Mouse (Mus musculus) G1E (cell line): ENCODE measurements around the gene Stk38l.

Experiments used
- CTCF ChIP-seq: IDR thresholded peaks from 2 replicates; pipeline ENCODE4 v1.5.1; 2012; ENCODE audit warnings: low read depth, low read length, inconsistent platforms, mixed read lengths
- GATA1 ChIP-seq: IDR thresholded peaks from 2 replicates; pipeline ENCODE4 v1.6.1; 2012; ENCODE audit warnings: borderline replicate concordance, low read length, inconsistent platforms, mixed read lengths
- GATA2 ChIP-seq: IDR thresholded peaks from 2 replicates; pipeline ENCODE4 v1.6.1; 2012; ENCODE audit warnings: low read depth, low read length, inconsistent platforms, borderline replicate concordance
- POLR2AphosphoS5 ChIP-seq: IDR thresholded peaks from 2 replicates; pipeline ENCODE4 v1.6.1; 2012; ENCODE audit warnings: low read depth, low read length, inconsistent platforms; ENCODE audit not compliant: insufficient replicate concordance

GRCm38 (mm10) chr6:146755136-146755535 lies 30.3 kb downstream of the Stk38l start:
- TF ChIP-seq CTCF: no peak
- no peak for TF ChIP-seq GATA2
- TF ChIP-seq GATA1: no peak
- no peak for TF ChIP-seq POLR2AphosphoS5
